Mouse (Mus musculus): ENCODE measurements around the gene Ly6g6d.

Ly6g6d gene

GRCm38 (mm10) chr17:35097164-35097655, 19.3 kb upstream of the Ly6g6d start:
- no peak for DNase-seq (ENCODE audit: low spot score)

- no peak for DNase-seq (ENCODE audit: low spot score)
Observed at GRCm38 (mm10) chr17:35096597-35096996, 18.7 kb upstream of the Ly6g6d start.

DNA sequence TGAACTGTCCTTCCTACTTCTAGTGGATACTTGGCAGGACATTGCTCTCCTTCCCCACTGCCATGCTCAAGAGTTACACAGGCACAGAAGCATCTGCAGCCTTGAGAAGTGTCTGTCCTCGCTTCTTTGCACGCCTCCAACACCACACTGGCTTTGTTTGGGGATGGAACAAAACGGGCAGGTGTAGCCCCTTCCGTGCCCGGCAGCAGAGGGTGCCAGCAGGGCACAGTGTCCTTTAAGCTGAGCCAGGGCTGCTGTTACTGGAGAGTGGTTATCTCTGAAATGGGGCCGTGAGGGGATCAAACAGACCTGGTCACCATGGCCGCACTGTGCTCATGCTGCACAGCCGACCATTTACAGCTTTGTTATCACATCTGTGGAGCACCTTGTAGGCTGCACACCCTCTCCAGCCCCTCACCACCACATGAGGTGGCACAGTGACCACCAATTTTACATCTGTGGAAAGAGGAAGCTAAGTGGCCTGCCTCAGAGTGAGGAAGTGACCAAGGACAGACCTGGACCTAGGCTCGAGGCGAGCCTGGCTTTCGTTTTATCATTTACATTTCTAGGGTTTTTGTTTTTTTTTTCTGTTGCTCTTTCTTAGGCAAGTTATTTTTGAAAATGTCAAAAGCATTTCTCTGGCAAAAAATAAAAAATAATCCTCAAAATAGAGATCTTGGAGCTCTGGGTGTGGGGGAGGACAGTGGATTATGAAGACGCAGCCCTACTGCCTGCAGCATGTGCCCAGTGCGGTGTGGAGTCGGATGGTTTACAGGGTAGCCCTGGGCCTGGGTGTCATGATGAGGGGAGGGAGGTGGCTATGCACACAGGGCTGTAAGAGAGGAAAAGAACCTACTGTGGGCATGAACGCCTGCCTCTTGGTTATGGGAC, 16.9 kb upstream of the Ly6g6d start:
- DNase-seq (ENCODE audit: low spot score) = no peak

GRCm38 (mm10) chr17:35092403-35093198, 14.7 kb upstream of the Ly6g6d start:
- no peak for DNase-seq (ENCODE audit: low spot score)

DNA sequence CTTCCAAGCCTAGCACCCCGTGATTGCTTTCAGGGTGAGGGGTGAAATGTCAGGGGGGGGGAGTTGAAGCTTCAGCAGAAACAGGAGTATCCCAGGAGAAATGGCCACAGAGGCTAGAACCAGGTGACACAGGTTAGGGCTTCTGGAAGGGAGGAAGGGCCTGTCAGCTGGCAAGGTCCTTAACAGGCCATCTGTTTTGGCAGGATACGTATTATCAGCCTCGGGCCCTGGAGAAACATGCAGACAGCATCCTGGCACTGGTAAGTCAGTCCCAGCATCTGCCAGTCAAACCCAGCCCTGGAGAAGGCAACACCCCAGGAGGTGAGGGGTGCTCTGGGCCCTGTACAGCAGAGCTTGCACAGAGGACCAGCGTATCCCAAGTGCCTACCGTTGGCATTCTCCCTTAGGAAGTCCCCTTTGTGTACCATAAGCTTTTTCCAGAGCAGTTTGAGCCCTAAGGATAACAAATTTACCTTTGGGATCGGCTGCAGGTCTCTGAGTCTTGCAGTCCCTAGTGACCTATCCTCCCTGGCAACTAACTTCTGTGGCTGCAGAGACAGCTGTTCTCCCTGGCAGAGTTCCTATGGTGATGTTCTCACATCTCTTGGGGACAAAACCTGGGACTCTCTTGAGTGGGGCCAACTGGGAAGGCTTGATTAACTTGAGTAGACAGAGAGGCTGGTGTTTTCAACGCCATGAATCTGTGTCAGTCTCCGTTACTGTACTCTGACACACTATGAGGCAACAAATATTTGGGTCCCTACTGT, 12.5 kb upstream of the Ly6g6d start:
- DNase-seq (ENCODE audit: low spot score) = no peak

- DNase-seq (ENCODE audit: low spot score) = peak; percentile 72
Observed at GRCm38 (mm10) chr17:35088825-35089644, 11.2 kb upstream of the Ly6g6d start, which contains the start of gene Abhd16a. Gene Abhd16a (plus strand): TSS chr17:35089263.

GRCm38 (mm10) chr17:35088151-35088550, 10.3 kb upstream of the Ly6g6d start:
- DNase-seq (ENCODE audit: low spot score) = no peak

DNA sequence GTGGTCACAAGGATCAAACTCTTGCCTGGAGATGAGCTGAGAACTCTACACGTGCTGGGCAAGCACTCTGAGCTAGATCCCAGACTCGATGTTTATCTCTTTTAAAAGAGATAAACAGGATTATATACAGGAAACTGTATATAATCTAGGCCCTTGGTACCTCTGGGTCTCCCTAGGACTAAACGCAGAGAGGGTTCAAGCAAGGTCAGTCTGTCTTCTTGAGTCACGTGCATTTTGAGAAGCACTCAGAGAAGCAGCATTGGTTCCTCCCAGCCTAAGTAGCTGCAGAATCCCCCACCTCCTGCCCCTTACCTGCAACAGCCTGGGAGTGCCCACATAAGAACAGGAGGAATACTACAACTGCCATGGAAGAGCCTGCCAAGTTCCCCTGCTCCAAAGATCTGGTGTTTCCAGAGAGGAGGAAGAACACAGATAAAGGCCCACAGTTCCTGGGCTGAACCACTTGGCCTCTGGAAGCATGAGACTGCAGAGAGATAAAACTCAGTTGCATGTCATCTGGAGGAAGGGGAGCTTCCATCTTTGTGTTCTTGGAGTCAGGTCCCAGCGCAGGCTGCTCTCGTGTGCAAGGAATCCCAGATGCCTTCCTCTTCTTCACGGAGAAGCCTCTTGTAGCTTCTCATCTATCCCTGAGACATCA, 7.5 kb upstream of the Ly6g6d start, which contains the start of gene Ly6g6f:
Ly6g6f (minus strand) TSS at position 403 of the 658 bp plus-strand sequence.
- DNase-seq (ENCODE audit: low spot score) = no peak

DNA sequence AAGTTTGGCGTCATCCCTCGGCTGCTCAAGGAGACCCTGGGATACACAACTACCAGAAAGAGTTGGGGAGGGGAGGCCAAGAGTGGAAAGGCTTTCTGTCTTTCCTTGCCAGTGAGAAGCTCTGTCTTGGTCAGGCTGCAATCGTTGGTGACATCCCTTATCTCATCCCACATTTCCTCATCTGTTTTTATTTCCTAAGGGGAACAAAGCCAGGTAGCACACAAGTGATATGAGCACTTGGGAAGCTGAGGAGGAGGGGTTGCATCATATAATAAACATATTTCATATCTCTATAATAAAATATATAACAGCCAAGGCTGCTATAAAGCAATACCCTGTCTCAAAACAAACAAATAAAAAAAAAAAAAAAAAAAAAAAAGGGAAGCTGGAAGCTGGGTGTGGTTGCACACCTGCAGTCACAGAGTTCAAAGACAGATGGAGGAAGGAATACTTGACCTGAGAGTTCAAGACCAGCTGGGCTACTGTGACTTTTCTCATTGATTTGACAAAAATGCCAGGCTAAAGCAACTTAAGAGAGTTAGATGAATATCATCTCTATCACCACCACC, 6.1 kb upstream of the Ly6g6d start:
- no peak for DNase-seq (ENCODE audit: low spot score)

GRCm38 (mm10) chr17:35082841-35083576, 5.1 kb upstream of the Ly6g6d start:
- DNase-seq (ENCODE audit: low spot score) = no peak

DNA sequence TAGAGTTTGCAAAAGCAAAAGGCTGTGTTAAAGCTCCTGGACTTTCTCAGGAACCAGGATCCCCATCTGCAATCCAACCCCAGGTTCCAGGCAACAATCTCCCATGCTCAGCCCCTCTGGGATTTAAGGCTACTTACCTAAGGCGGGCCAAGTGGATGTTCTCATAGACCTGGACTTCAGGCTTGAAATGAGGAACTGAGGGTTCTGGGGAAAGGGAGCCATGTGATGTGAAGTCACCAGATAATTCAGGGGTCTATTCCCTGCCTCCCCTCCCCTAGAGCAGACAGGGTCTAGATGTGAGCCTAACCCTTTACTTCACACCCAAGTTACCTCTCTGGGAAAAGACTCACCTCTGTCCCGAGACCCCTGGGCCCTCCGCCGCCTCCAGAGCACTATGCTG, 2.8 kb upstream of the Ly6g6d start:
- no peak for DNase-seq (ENCODE audit: low spot score)

GRCm38 (mm10) chr17:35080248-35080647, 2.4 kb upstream of the Ly6g6d start:
- DNase-seq (ENCODE audit: low spot score) = no peak

DNA sequence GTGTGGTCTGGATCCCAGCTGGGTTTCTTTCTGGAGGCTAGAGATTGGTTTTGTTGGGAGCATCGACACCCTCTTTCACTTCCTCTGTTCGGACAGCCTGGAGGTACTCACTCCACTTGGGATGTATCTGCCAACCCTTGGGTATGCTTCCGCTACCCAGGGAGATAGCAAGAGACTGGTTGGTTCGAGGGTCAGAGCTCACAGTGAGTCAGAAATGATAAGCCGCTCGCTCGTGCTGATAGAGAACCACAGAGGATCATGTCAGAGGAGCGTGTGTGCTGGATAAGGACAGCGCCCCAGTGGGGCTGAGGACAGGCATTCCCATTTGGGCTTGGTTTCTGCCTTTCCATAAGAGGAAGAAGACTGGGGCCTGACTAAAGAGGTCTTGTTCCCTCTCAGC, 1.9 kb upstream of the Ly6g6d start:
- DNase-seq (ENCODE audit: low spot score) = no peak

- no peak for DNase-seq (ENCODE audit: low spot score)
Observed at GRCm38 (mm10) chr17:35077285-35077684, 580 bp downstream of the Ly6g6d start.

DNA sequence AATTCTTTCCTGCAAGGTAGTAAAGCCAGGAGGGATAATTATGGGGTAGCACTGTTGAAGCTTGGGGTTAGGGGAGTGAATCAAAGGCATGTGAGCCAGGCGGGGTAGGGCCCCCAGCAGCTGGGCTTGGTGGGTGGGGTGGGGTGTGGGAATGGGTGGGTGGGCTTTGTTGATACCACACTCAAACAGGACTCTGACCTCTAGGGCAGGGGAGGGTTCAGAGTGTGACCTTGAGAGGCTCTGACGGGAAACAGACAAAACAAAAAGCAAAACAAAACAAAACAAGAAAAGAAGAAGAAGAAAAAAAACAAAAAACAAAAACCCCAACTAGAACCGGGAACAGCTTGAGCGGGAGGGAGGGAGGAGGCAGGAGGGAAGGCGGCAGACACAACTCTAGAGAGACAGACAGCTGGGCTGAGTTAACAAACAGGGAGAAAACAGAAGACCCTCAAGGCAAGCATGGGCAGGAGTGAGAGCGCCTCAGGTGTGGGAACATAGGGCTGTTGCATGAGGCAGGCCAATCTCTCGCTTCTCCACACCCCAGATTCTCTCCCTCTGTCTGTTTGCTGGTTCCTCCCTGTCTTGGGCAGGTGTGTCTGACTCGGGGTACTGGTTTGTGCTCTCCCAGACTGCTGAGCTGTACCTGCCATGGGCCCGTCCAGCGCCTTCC, 1.2 kb downstream of the Ly6g6d start, which contains the start of gene Ly6g6e:
Ly6g6e (plus strand) TSS at position 396 of the 670 bp plus-strand sequence.
- DNase-seq (ENCODE audit: low spot score) = no peak

GRCm38 (mm10) chr17:35074097-35074496, 3.8 kb downstream of the Ly6g6d start:
- no peak for DNase-seq (ENCODE audit: low spot score)

DNA sequence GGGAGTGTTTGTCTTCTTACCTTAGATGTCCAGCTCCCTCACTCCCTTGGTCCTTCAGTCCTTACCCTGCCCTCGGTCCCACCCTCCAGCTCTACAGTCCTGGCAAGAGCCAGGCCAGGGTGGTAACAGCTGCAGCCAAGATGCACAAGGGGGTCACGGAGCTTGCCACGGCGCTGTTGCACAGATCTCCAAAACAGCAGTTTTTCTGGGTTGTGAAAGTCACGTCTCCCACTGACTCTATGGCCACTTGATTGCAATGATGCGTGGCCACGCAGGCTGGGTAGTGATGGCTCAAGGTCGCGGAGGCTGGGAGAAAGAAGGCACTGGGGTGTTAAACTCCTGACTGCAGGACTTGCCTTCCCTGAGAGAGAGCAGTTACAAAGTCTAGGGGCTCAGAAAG, 6.4 kb downstream of the Ly6g6d start:
- no peak for DNase-seq (ENCODE audit: low spot score)

DNA sequence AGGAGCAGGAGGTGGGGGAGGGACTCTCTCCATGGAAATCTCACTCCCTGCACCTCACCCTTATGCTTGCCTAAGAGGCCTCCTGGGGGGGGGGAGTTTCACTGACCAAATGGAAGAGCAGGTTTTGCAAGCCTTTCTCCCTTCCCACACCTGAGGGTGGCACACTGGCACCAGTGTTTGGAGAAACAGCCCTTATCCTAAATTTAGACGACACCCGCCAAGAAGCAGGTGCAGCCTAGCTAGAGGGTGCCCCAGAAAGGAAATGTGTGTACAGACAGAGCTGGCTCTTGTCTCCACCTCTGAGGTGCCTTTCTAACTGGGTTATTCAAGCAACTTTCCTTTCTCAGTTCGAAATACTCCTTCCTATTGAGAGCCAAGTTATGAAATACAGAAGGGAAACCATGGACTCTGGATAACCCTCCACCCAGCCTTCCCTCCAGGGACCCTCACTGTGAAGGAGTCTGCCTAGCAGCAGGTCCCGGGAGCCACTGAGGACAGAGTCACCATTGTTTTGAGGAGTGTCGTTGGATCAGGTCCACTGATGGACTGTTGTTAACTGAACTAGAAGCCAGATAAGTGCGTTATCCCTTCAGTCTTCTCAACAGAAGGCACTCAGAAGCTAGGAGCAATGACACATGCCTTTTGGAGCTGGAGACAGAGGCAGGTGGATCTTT, 7.2 kb downstream of the Ly6g6d start:
- DNase-seq (ENCODE audit: low spot score) = no peak
